13 mouse cellular contexts compared by ENCODE assay signal in genomic region chr4:118245847-118246246, GRCm38 (mm10). TPM values are rescaled to one million over a fixed set of nuclear protein-coding genes. Genes with fewer than 3 reads are reported as not detected.
A peak's percentile ranks its signal among the peaks of the same experiment; 100 is the strongest.
DNase-seq lines count a peak whose midpoint lies in the region; ATAC-seq lines count a peak whose summit lies in the region.
"Had no signal": no experiment of that assay in that cellular context is flagged by ENCODE, and none has a peak within 500 bp of the region (broad histone marks: within the 10 kb centered on the region; RNA-seq: fewer than 3 reads in every experiment).

No protein-coding gene starts in this region.

- intact Hi-C loops in heart, postnatal 25 days (cut with DNase I) = no loop called here
- intact Hi-C loops in heart, postnatal 10 days (cut with DNase I) = no loop called here

- peak overlapping the region; percentile 58 for H3K27ac ChIP-seq in embryonic facial prominence, embryonic 15.5 days (replicated peaks)
- peak overlapping the region; percentile 21; the same call in 1 of the 2 replicates for H3K27ac ChIP-seq in stomach, embryonic 15.5 days
- no peak overlapping the region for H3K27ac ChIP-seq in hindbrain, embryonic 14.5 days
- H3K27ac ChIP-seq: liver, embryonic 12.5 days; neural tube, embryonic 12.5 days had no signal

- peaks cover 39% of the 10 kb centered on the region for H3K4me1 ChIP-seq in embryonic facial prominence, embryonic 15.5 days
- H3K4me1 ChIP-seq in stomach, embryonic 15.5 days = peaks cover 10% of the 10 kb centered on the region
- H3K4me1 ChIP-seq in hindbrain, embryonic 14.5 days (replicated peaks; ENCODE audit: control insufficient read depth, insufficient read depth, low read length) = 0 out of 2 replicates have a peak, but pooled peaks cover 7% of the 10 kb centered on the region

- no peak for ATAC-seq in embryonic facial prominence, embryonic 15.5 days (ENCODE audit: insufficient number of reproducible peaks, low FRiP score, low TSS enrichment, low read depth)
- ATAC-seq in stomach, embryonic 15.5 days (ENCODE audit: insufficient read depth, low FRiP score, low read depth) = peak; percentile 51; the same call in 1 of the 2 replicates
- no peak for ATAC-seq in hindbrain, embryonic 14.5 days (ENCODE audit: low FRiP score)
- ATAC-seq: liver, embryonic 12.5 days had no signal

- peaks cover 64% of the 10 kb centered on the region for H3K36me3 ChIP-seq in embryonic facial prominence, embryonic 15.5 days
- peaks cover 24% of the 10 kb centered on the region for H3K36me3 ChIP-seq in stomach, embryonic 15.5 days
- peaks cover 84% of the 10 kb centered on the region for H3K36me3 ChIP-seq in hindbrain, embryonic 14.5 days (replicated peaks; ENCODE audit: control insufficient read depth, insufficient read depth)

- no peak overlapping the region for H3K4me2 ChIP-seq in embryonic facial prominence, embryonic 15.5 days (replicated peaks)
- H3K4me2 ChIP-seq in stomach, embryonic 15.5 days = no peak overlapping the region
- no peak overlapping the region for H3K4me2 ChIP-seq in hindbrain, embryonic 14.5 days (replicated peaks)
- H3K4me2 ChIP-seq: liver, embryonic 12.5 days; neural tube, embryonic 12.5 days had no signal

- H3K9me3 ChIP-seq in embryonic facial prominence, embryonic 15.5 days (replicated peaks) = no peaks in the 10 kb centered on the region
- no peaks in the 10 kb centered on the region for H3K9me3 ChIP-seq in stomach, embryonic 15.5 days
- no peaks in the 10 kb centered on the region for H3K9me3 ChIP-seq in hindbrain, embryonic 14.5 days (ENCODE audit: control insufficient read depth, low read length)
- H3K9me3 ChIP-seq: liver, embryonic 12.5 days; neural tube, embryonic 12.5 days had no signal

- peak; percentile 29 for DNase-seq in heart, postnatal 25 days (ENCODE audit: low spot score)
- DNase-seq in heart, postnatal 10 days = no peak
- DNase-seq in left cerebral cortex, adult 18-20 months (ENCODE audit: low spot score in 2 of 2) = peak; percentile 67 to 83
- DNase-seq in c-Kit-positive CD71-positive TER-119-positive erythroid progenitor cells, embryonic 14.5 days (ENCODE audit: low spot score) = no peak
- DNase-seq in hindbrain, embryonic 14.5 days (ENCODE audit: low spot score) = no peak
- no peak for DNase-seq in cerebellum, adult 11 months
- DNase-seq: gastrocnemius, postnatal 36 days; spleen, adult 18-20 months had no signal

- no peak overlapping the region for H3K4me3 ChIP-seq in embryonic facial prominence, embryonic 15.5 days (replicated peaks)
- H3K4me3 ChIP-seq in stomach, embryonic 15.5 days (replicated peaks) = no peak overlapping the region
- no peak overlapping the region for H3K4me3 ChIP-seq in hindbrain, embryonic 14.5 days (replicated peaks; ENCODE audit: low read length)
- H3K4me3 ChIP-seq: liver, embryonic 12.5 days; neural tube, embryonic 12.5 days had no signal

- no peaks in the 10 kb centered on the region for H3K27me3 ChIP-seq in embryonic facial prominence, embryonic 15.5 days
- no peaks in the 10 kb centered on the region for H3K27me3 ChIP-seq in stomach, embryonic 15.5 days (replicated peaks)
- no peaks in the 10 kb centered on the region for H3K27me3 ChIP-seq in hindbrain, embryonic 14.5 days (ENCODE audit: control insufficient read depth, insufficient read depth, low read length)
- H3K27me3 ChIP-seq: liver, embryonic 12.5 days; neural tube, embryonic 12.5 days had no signal

- H3K9ac ChIP-seq in embryonic facial prominence, embryonic 15.5 days = no peak overlapping the region
- no peak overlapping the region for H3K9ac ChIP-seq in stomach, embryonic 15.5 days
- no peak overlapping the region for H3K9ac ChIP-seq in hindbrain, embryonic 14.5 days
- H3K9ac ChIP-seq: liver, embryonic 12.5 days; neural tube, embryonic 12.5 days had no signal

- 71% methylated on average over 14 of the region's 14 CpGs for WGBS in embryonic facial prominence, embryonic 15.5 days
- WGBS in stomach, embryonic 15.5 days = 72% methylated on average over 14 of the region's 14 CpGs
- 89% methylated on average over 14 of the region's 14 CpGs for WGBS in hindbrain, embryonic 14.5 days

RNA-seq across cellular contexts. Expression of gene Ptprf, which starts 45.4 kb away (rescaled TPM):
- total RNA-seq in heart, postnatal 25 days (2021) = 10 to 100 TPM in 1 of 2 experiments, 1 to 10 TPM in 1; 9.8 to 10.2 TPM
- total RNA-seq in heart, postnatal 10 days (2021) = 10 to 100 TPM; 22.6 to 29.3 TPM
- 89.3 and 90.7 TPM in 2 replicates for polyA plus RNA-seq in embryonic facial prominence, embryonic 15.5 days (2015; fragmentation: Nextera tagmentation; extraction: Ambion mirVana)
- 100 to 1,000 TPM; 101 to 110 TPM for total RNA-seq in left cerebral cortex, adult 18-20 months (2021)
- polyA plus RNA-seq in stomach, embryonic 15.5 days (2015; fragmentation: Nextera tagmentation; extraction: Ambion mirVana) = 79.2 and 85.6 TPM in 2 replicates
- polyA plus RNA-seq in hindbrain, embryonic 14.5 days (2014; fragmentation: Nextera tagmentation; extraction: Ambion mirVana) = 67.1 and 68.2 TPM in 2 replicates
- total RNA-seq: megakaryocyte-erythroid progenitor cell, adult 5-6 weeks had no signal

Comparison
In these comparisons a context has a peak if more than half of its experiments do, and no peak if none do; other contexts are left out.
1. DNase-seq: peak in heart, postnatal 25 days (single experiment) and left cerebral cortex, adult 18-20 months (2 of 2); none in heart, postnatal 10 days (0 of 2), c-Kit-positive CD71-positive TER-119-positive erythroid progenitor cells, embryonic 14.5 days (single experiment), hindbrain, embryonic 14.5 days (single experiment) and cerebellum, adult 11 months (single experiment).